Mouse (Mus musculus): ENCODE measurements around the gene Fah. TPM values are rescaled to one million over a fixed set of nuclear protein-coding genes. Genes with fewer than 3 reads are reported as not detected.

Fah gene
- polyA plus RNA-seq, 1 experiment from 2014 or later, result 4.4 TPM

DNA sequence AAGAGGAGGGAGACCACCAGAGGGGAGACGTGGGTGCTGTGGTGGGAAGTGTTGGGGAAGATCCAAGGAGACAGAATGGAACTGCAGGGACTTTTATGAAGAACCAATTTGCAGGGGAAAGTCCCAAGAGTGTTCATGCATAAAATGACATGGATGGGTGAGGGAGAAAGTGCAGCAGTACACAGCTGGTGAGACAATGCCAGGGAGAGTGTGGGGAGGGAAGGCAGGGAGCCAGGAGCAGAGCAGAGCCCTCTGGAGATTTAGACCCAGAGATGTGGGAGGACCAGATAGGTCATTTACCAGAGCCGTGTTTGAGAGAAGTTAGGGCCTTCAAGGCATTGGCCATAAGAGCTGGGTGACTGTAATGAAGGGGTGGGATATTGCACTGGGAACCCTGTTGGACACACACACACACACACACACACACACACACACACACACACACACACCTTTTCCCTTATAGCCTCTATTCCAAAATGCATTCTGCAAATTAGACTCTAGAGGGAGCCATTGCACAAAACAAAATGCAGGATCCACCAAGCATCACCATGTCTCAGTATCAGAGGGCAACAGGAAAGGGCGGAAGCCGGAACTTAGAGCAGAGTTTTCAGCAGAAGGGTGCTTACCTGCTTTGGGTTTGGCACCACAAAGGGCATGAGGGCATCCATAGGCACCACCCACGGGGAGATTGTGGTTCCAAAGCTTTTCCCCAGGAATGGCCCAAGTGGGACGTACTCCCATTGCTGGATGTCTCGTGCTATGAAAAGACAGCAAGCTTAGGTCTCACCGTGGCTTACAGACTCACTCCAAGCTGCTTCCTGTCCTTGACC lies 12.2 kb downstream of the Fah start:
- Histone ChIP-seq H3K27me3 (no peaks in the 10 kb centered on the region), H3K4me1 (no peaks in the 10 kb centered on the region), H3K27ac (no peak overlapping the region), H3K9me3 (no peaks in the 10 kb centered on the region), H3K36me3 (no peaks in the 10 kb centered on the region), H3K4me3 (no peak overlapping the region), H3K4me2 (peak overlapping the region; percentile 34; the same call in 1 of the 2 replicates), H3K9ac (no peak overlapping the region)
- WGBS, result 44% methylated on average over 8 of the region's 8 CpGs
- ATAC-seq (ENCODE audit: insufficient number of reproducible peaks, insufficient read depth, low FRiP score, low TSS enrichment, low read depth), result no peak

DNA sequence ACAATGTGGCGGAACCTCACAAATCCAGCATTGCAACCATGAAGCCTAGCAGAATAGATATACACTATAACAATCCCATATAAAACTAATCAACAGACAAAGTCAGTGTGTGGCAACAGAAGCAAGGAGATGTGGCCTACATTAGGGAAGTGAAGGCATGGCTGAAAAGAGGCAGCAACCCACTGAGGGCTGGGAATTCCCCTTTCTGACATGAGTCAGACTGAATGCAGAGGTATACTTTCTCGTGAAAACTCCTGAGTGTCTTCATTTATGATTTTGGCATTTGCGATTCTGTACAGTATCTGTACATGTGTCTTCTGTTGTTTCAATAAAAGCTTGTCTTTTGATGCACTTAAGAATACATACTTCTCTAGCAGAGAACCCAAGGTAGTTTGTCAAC lies 15.2 kb downstream of the Fah start:
- Histone ChIP-seq H3K4me3 (no peak overlapping the region), H3K27me3 (no peaks in the 10 kb centered on the region), H3K9me3 (no peaks in the 10 kb centered on the region), H3K9ac (no peak overlapping the region), H3K27ac (no peak overlapping the region), H3K4me1 (no peaks in the 10 kb centered on the region), H3K4me2 (no peak overlapping the region), H3K36me3 (no peaks in the 10 kb centered on the region)
- no peak for ATAC-seq (ENCODE audit: insufficient number of reproducible peaks, insufficient read depth, low FRiP score, low TSS enrichment, low read depth)
- WGBS, result 85% methylated on average over 3 of the region's 3 CpGs

DNA sequence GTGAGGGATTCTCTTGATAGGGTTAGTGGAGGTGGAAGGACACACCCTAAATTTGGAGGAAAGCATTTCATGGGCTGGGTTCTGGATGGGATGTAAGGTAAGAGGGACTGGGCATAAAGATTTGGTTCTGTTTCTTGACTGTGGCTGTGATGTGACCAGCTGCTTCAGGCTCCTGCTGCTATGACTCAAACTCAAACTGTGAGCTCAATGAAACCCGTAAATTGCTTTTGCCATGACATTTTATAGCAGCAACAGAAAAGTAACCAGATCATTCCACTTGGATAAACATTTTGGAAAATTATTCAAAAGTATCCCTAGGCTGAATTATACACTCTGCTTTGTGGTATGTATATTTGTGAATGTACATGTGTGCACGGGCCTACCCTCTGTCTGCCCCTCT lies 15.9 kb downstream of the Fah start:
- Histone ChIP-seq H3K9ac (no peak overlapping the region), H3K4me1 (no peaks in the 10 kb centered on the region), H3K27me3 (no peaks in the 10 kb centered on the region), H3K4me3 (no peak overlapping the region), H3K9me3 (no peaks in the 10 kb centered on the region), H3K27ac (no peak overlapping the region), H3K36me3 (no peaks in the 10 kb centered on the region), H3K4me2 (no peak overlapping the region)
- 86% methylated on average over 2 of the region's 2 CpGs for WGBS
- ATAC-seq (ENCODE audit: insufficient number of reproducible peaks, insufficient read depth, low FRiP score, low TSS enrichment, low read depth), result no peak

DNA sequence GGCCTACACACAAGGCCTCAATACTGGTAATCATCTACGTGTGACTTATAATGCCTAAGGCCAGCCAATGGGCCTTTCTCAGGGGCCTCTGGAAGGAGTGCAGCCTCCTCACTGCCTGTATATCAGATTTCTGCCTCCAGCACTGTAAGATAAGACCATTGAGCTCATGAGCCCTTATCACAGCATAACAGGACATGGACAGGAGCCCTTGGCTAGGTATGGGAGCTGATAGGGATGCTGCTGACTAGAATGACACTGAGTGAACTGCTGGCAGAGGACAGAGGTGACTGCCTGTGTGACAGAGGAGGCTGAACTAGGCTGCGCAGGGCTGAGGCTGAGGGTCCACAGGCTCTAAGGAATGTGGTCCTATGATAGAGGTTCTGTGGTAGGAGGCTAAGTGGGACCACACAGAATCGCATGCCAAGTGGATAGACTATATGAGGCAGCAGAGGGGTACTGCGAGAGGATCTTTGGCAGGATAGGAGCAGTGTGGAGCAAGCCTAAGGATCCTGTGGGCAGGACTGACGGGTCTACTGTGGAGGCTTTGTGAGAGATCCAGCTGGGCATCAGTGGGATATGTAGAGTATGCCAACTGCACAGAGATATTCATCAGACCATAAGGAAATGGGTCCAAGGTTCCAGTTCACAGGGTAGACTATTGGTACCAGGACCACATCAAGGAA lies 19.3 kb downstream of the Fah start:
- Histone ChIP-seq H3K9ac (no peak overlapping the region), H3K4me3 (no peak overlapping the region), H3K4me2 (no peak overlapping the region), H3K36me3 (no peaks in the 10 kb centered on the region), H3K27ac (no peak overlapping the region), H3K27me3 (no peaks in the 10 kb centered on the region), H3K9me3 (no peaks in the 10 kb centered on the region), H3K4me1 (no peaks in the 10 kb centered on the region)
- no peak for ATAC-seq (ENCODE audit: insufficient number of reproducible peaks, insufficient read depth, low FRiP score, low TSS enrichment, low read depth)
- WGBS, result 80% methylated on average over 5 of the region's 5 CpGs

DNA sequence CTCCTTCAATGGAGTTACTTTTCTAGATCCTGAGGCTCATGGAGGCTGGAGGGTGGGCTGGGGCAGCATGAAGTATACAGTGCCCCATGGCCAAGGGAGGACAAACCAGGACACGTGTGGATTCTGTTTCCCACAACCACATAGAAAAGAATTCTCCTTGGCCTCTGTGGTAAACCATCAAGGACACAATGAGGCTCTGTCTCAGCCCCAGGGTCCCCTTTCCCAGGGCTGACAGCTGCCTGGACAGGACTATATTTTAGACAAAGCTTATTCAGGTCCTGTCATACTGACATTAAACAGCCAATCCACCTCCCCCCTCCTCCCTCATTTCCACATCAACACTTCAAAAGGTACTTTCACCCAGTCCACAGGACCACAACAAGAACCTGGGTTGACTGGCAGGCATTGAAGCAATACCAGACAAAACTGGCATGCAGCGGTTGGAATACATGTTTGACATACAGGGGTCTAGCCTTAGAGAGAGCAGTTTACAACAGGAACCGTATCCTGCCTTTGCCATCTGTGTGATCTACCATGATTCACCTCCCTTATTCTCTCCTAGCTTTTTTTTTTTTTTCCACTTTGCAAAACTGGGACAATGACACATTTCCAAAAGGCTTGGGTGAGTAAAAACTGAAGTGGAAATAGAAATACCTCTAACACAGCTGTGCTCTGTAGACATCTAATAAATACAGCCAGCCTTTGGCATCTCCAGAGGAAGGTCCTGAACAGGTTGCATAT lies 20.0 kb downstream of the Fah start:
- Histone ChIP-seq H3K4me3 (no peak overlapping the region), H3K4me1 (no peaks in the 10 kb centered on the region), H3K9ac (no peak overlapping the region), H3K27ac (no peak overlapping the region), H3K27me3 (no peaks in the 10 kb centered on the region), H3K4me2 (no peak overlapping the region), H3K36me3 (no peaks in the 10 kb centered on the region), H3K9me3 (no peaks in the 10 kb centered on the region)
- no peak for ATAC-seq (ENCODE audit: insufficient number of reproducible peaks, insufficient read depth, low FRiP score, low TSS enrichment, low read depth)
- WGBS, result 64% methylated on average over 3 of the region's 3 CpGs

DNA sequence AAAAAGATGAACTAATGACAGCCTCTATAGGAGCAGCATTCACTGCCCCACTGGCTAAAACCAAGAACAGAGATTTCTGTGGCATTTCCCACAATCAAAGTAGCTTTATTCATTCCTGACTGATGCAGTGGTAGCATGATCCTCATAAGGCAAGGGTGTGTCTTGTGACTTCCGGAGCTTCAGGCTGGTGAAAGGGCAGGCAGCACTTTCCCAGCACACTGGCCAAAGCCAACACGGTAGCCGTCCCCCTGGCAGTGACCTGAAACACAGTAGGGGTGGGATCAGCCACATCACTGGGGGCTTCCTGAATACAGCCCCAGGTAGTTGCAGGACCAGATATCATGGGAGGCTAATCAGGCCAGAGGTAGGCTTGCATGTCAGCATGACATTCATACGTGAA lies 21.4 kb downstream of the Fah start:
- Histone ChIP-seq H3K9ac (no peak overlapping the region), H3K4me3 (no peak overlapping the region), H3K36me3 (no peaks in the 10 kb centered on the region), H3K4me1 (no peaks in the 10 kb centered on the region), H3K4me2 (no peak overlapping the region), H3K9me3 (no peaks in the 10 kb centered on the region), H3K27me3 (no peaks in the 10 kb centered on the region), H3K27ac (no peak overlapping the region)
- no peak for ATAC-seq (ENCODE audit: insufficient number of reproducible peaks, insufficient read depth, low FRiP score, low TSS enrichment, low read depth)
- WGBS, result 90% methylated on average over 4 of the region's 4 CpGs

DNA sequence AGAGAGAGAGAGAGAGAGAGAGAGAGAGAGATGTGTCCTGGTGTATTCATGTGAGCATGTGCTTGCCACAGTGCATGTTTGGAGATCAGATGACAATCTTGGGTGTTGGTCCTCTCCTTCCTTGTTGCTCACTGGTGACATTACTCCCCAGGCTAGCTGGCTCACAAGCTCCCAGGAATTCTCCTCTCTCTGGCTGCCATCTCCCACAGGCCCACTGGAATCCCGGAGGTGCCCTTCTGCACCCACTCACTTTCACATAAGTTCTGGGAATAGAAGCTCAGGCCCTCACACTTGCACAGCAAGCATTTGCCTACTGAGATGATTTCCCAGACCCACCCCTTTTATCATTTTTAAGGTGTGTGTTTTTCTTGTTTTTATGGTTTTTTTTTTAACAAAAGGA lies 26.8 kb downstream of the Fah start:
- no peak overlapping the region for H3K27ac ChIP-seq
- 93% methylated on average over 1 of the region's 1 CpGs for WGBS

DNA sequence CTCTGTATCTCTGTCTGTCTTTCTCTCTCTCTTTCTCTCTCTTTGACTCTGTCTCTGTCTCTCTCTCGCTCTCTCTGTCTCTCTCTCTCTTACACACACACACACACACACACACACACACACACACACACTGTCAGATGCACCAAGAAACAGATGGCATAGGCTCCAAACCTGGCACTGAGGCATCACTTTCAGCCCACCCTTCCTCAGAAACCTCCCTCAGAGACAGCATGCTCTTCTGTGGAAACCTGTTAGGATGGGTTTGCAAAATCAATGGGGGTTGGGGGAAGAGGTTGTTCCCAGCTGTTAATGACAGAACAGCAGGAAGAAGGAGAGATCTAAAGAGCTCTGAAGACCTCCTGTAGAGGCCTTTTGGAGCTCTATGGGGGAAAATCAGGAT lies 27.7 kb downstream of the Fah start:
- ATAC-seq (ENCODE audit: insufficient number of reproducible peaks, insufficient read depth, low FRiP score, low TSS enrichment, low read depth), result no peak
- 86% methylated on average over 1 of the region's 1 CpGs for WGBS
- no peak overlapping the region for H3K4me3 ChIP-seq

More for the DNA sequence above, 26.8 kb downstream of the Fah start:
- no peak for ATAC-seq (ENCODE audit: insufficient number of reproducible peaks, insufficient read depth, low FRiP score, low TSS enrichment, low read depth)
- no peaks in the 10 kb centered on the region for H3K27me3 ChIP-seq
- no peak overlapping the region for H3K4me2 ChIP-seq
- H3K9ac ChIP-seq, result no peak overlapping the region
- no peaks in the 10 kb centered on the region for H3K36me3 ChIP-seq
- H3K9me3 ChIP-seq, result no peaks in the 10 kb centered on the region
- H3K4me1 ChIP-seq, result no peaks in the 10 kb centered on the region
- no peak overlapping the region for H3K4me3 ChIP-seq

DNA sequence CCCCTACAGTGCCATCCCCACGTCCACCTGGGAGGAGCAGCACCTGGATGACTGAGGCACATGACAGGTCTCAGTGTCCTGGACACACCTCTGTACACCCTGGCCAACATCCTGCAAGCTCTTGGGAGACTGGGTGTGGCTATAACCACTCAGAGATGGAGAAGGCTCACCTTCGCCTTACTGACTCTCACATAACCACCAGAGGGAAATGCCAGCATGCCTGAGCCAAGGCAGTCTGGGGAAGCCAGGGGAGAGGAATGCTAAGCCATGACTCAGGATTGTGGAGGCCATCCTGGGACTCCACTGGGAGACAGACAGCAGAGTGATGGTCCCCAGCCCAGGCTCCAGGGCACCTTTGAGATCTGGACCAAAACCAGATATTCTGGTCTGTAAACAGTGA lies 29.5 kb downstream of the Fah start:
- Histone ChIP-seq H3K9me3 (no peaks in the 10 kb centered on the region), H3K36me3 (no peaks in the 10 kb centered on the region), H3K4me3 (no peak overlapping the region), H3K27ac (no peak overlapping the region), H3K4me1 (no peaks in the 10 kb centered on the region), H3K4me2 (no peak overlapping the region), H3K9ac (no peak overlapping the region), H3K27me3 (no peaks in the 10 kb centered on the region)
- WGBS, result 73% methylated on average over 2 of the region's 2 CpGs
- ATAC-seq (ENCODE audit: insufficient number of reproducible peaks, insufficient read depth, low FRiP score, low TSS enrichment, low read depth), result 0 out of 2 replicates have a peak, but pooled peaks have one; percentile 37

More for the DNA sequence above, 27.7 kb downstream of the Fah start:
- Histone ChIP-seq H3K27ac (no peak overlapping the region), H3K9ac (no peak overlapping the region), H3K4me2 (no peak overlapping the region), H3K36me3 (no peaks in the 10 kb centered on the region), H3K4me1 (no peaks in the 10 kb centered on the region), H3K27me3 (no peaks in the 10 kb centered on the region), H3K9me3 (no peaks in the 10 kb centered on the region)

DNA sequence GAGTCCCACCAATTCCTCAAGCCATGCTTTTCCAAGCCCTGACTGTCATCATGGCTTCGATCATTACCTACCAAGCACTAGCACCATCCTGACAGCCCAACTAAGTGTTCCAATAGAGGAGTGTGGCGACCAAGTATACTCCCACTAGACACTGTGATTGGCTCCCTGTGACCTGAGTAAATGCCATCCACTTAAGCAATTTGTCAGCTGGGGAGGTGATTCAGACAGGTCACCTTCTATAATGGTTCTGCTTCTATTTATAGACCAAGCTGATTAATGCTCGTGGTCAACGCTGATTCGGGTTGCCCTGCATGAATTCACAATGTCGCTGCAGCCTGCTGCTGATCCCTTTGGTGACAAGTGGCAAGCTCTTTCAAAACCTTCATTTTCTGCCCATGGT lies 40.3 kb downstream of the Fah start:
- Histone ChIP-seq H3K27ac (no peak overlapping the region), H3K4me1 (no peaks in the 10 kb centered on the region), H3K4me2 (no peak overlapping the region), H3K36me3 (no peaks in the 10 kb centered on the region), H3K9me3 (no peaks in the 10 kb centered on the region), H3K4me3 (no peak overlapping the region), H3K9ac (no peak overlapping the region), H3K27me3 (no peaks in the 10 kb centered on the region)
- no peak for ATAC-seq (ENCODE audit: insufficient number of reproducible peaks, insufficient read depth, low FRiP score, low TSS enrichment, low read depth)
- 66% methylated on average over 6 of the region's 6 CpGs for WGBS

DNA sequence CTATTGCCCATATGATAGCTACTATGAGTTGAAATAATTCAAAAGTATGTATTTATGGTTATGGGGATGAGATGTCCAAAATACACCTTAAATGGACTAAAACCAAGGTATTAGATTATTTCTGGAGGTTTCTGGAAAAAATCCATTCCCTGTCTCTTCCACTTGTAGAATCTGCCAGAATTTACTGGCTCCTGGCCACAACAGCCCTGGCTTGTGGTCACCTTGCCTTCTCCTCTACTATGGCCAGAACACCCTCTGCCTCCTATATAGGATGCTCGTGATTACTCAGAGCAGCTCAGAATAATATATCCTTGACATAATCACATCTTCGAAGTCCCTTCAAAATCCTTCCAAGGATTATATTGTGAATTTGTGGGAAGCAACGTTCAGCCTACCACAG lies 42.3 kb downstream of the Fah start:
- no peaks in the 10 kb centered on the region for H3K9me3 ChIP-seq
- H3K4me2 ChIP-seq, result no peak overlapping the region
- 87% methylated on average over 3 of the region's 3 CpGs for WGBS
- H3K4me3 ChIP-seq, result no peak overlapping the region
- H3K27ac ChIP-seq, result no peak overlapping the region
- H3K9ac ChIP-seq, result no peak overlapping the region
- no peaks in the 10 kb centered on the region for H3K4me1 ChIP-seq
- no peaks in the 10 kb centered on the region for H3K36me3 ChIP-seq
- ATAC-seq (ENCODE audit: insufficient number of reproducible peaks, insufficient read depth, low FRiP score, low TSS enrichment, low read depth), result no peak
- H3K27me3 ChIP-seq, result no peaks in the 10 kb centered on the region
